Mouse (Mus musculus): ENCODE data around the gene Socs7. TPM values are rescaled to one million over a fixed set of nuclear protein-coding genes. Genes with fewer than 3 reads are reported as not detected.

Socs7 gene
- polyA plus RNA-seq, 1 experiment: 17.3 TPM

- H3K27me3 ChIP-seq (ENCODE audit: control insufficient read depth, insufficient read depth, low read length): peaks cover 5% of the 10 kb centered on the region; the same call in 1 of the 2 replicates
- no peaks in the 10 kb centered on the region for H3K36me3 ChIP-seq (ENCODE audit: control insufficient read depth, insufficient read depth, low read length)
- H3K27ac ChIP-seq (ENCODE audit: control insufficient read depth, insufficient read depth, low read length): no peak overlapping the region
- no peak overlapping the region for H3K4me3 ChIP-seq (ENCODE audit: control insufficient read depth, insufficient read depth, low read length)
- WGBS: 93% methylated on average over 6 of the region's 6 CpGs
- TF ChIP-seq POLR2A (IDR thresholded peaks at IDR 0.05; ENCODE audit: control insufficient read depth, extremely low read depth, insufficient read depth, low read length, poor library complexity) (no peak), CTCF (IDR thresholded peaks at IDR 0.05; ENCODE audit: borderline replicate concordance, control insufficient read depth, extremely low read depth, insufficient read depth, low read length, poor library complexity) (no peak)
- peaks cover 9% of the 10 kb centered on the region; the same call in 1 of the 2 replicates for H3K4me1 ChIP-seq (replicated peaks; ENCODE audit: control insufficient read depth, insufficient read depth, low read length)
- DNase-seq: no peak
Observed at GRCm38 (mm10) chr11:97445596-97445995, 83.2 kb downstream of the Socs7 start.

- no peak for TF ChIP-seq POLR2A (IDR thresholded peaks at IDR 0.05; ENCODE audit: control insufficient read depth, extremely low read depth, insufficient read depth, low read length, poor library complexity)
- no peak for TF ChIP-seq CTCF (IDR thresholded peaks at IDR 0.05; ENCODE audit: borderline replicate concordance, control insufficient read depth, extremely low read depth, insufficient read depth, low read length, poor library complexity)
- H3K4me1 ChIP-seq (replicated peaks; ENCODE audit: control insufficient read depth, insufficient read depth, low read length): peaks cover 9% of the 10 kb centered on the region; the same call in 1 of the 2 replicates
Observed at GRCm38 (mm10) chr11:97445999-97446511, 83.7 kb downstream of the Socs7 start.

GRCm38 (mm10) chr11:97447979-97448378 is 85.6 kb downstream of the Socs7 start:
- TF ChIP-seq CTCF (IDR thresholded peaks at IDR 0.05; ENCODE audit: borderline replicate concordance, control insufficient read depth, extremely low read depth, insufficient read depth, low read length, poor library complexity) (no peak), POLR2A (IDR thresholded peaks at IDR 0.05; ENCODE audit: control insufficient read depth, extremely low read depth, insufficient read depth, low read length, poor library complexity) (no peak)
- WGBS: 93% methylated on average over 7 of the region's 7 CpGs
- Histone ChIP-seq H3K27me3 (ENCODE audit: control insufficient read depth, insufficient read depth, low read length) (no peaks in the 10 kb centered on the region), H3K4me3 (ENCODE audit: control insufficient read depth, insufficient read depth, low read length) (no peak overlapping the region), H3K4me1 (replicated peaks; ENCODE audit: control insufficient read depth, insufficient read depth, low read length) (no peaks in the 10 kb centered on the region), H3K36me3 (ENCODE audit: control insufficient read depth, insufficient read depth, low read length) (no peaks in the 10 kb centered on the region), H3K27ac (ENCODE audit: control insufficient read depth, insufficient read depth, low read length) (no peak overlapping the region)
- DNase-seq: no peak

More at GRCm38 (mm10) chr11:97445999-97446511, 83.7 kb downstream of the Socs7 start:
- Histone ChIP-seq H3K4me3 (ENCODE audit: control insufficient read depth, insufficient read depth, low read length) (no peak overlapping the region), H3K36me3 (ENCODE audit: control insufficient read depth, insufficient read depth, low read length) (no peaks in the 10 kb centered on the region), H3K27ac (ENCODE audit: control insufficient read depth, insufficient read depth, low read length) (no peak overlapping the region), H3K27me3 (ENCODE audit: control insufficient read depth, insufficient read depth, low read length) (peaks cover 2% of the 10 kb centered on the region; the same call in 1 of the 2 replicates)
- no peak for DNase-seq
- WGBS: 94% methylated on average over 4 of the region's 4 CpGs

Other genes with a start within 250 kb of the Socs7 start
- gene Tbx21, start 247.2 kb upstream of the Socs7 start, polyA plus RNA-seq (2012; rRNA removed): 4.0 TPM in 2 replicates
- gene Tbkbp1, start 211.1 kb upstream of the Socs7 start, polyA plus RNA-seq (2012; rRNA removed): 7.3 and 8.8 TPM in 2 replicates
- gene Kpnb1, start 174.7 kb upstream of the Socs7 start, polyA plus RNA-seq (2012; rRNA removed): 60.8 and 64.1 TPM in 2 replicates
- gene Npepps, start 81.9 kb upstream of the Socs7 start, polyA plus RNA-seq (2012; rRNA removed): 36.9 and 42.9 TPM in 2 replicates
- 13.2 and 14.1 TPM in 2 replicates for gene Mrpl45, start 46.8 kb upstream of the Socs7 start, polyA plus RNA-seq (2012; rRNA removed)
- 0.54 and 0.70 TPM in 2 replicates for gene Gpr179, start 10.5 kb upstream of the Socs7 start, polyA plus RNA-seq (2012; rRNA removed)
- 13.3 and 18.0 TPM in 2 replicates for gene Arhgap23, start 53.0 kb downstream of the Socs7 start, polyA plus RNA-seq (2012; rRNA removed)
- gene 4933428G20Rik, start 137.8 kb downstream of the Socs7 start, polyA plus RNA-seq (2012; rRNA removed): not detected in 2 replicates
- 0.32 and 0.55 TPM in 2 replicates for gene Srcin1, start 213.6 kb downstream of the Socs7 start, polyA plus RNA-seq (2012; rRNA removed)